Mouse (Mus musculus): Measurements from ENCODE around the gene Spaca1. TPM values are rescaled to one million over a fixed set of nuclear protein-coding genes. Genes with fewer than 3 reads are reported as not detected.

Spaca1 gene
- polyA plus RNA-seq, 1 experiment from 2014 or later, result 1.9 TPM

Other genes with a start within 250 kb of the Spaca1 start
- 5.2 and 6.2 TPM in 2 replicates for gene Cnr1, start 125.6 kb downstream of the Spaca1 start, polyA plus RNA-seq (2016; fragmentation: Nextera tagmentation; extraction: Ambion mirVana)

Data from limb, embryonic 12.5 days (tissue).